Mouse (Mus musculus) cerebellum, adult 2 months (tissue): ENCODE results near the gene Zfp282.

Source experiments
- CTCF ChIP-seq: fragments of 200-500 bp; IDR thresholded peaks from 2 replicates; pipeline ENCODE4 v1.5.1; 2011; ENCODE audit warnings: low read depth, mild to moderate bottlenecking, control low read depth, low read length, moderate library complexity, borderline replicate concordance; ENCODE audit not compliant: insufficient read depth
- POLR2A ChIP-seq: fragments of 200-500 bp; IDR thresholded peaks from 2 replicates; pipeline ENCODE4 v1.6.1; 2011; ENCODE audit warnings: low read length, control low read depth, borderline replicate concordance; ENCODE audit not compliant: insufficient read depth

DNA sequence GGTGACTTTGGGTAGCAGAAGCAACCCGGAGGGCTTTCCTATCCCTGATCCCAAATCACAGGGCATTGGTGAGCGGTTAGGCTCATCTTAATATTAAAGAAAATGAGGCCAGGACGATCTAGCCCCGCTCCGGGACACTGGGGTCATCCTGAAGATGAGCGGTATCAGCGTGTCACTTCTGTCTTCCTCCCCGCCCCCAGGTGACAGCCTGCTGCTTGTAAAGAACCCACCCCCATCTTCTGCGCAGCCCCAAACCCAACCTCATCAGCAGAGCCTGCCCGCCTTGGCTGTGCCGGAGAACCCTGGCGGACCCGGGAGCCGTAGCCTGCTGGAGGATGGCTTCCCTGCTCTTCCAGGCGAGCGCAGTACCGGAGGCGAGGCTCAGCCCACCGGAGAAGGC lies 27.4 kb downstream of the Zfp282 start:
- TF ChIP-seq CTCF (no peak), POLR2A (no peak)
